Mouse (Mus musculus) Patski (cell line): ENCODE data around the gene Zc2hc1b. TPM values are rescaled to one million over a fixed set of nuclear protein-coding genes. Genes with fewer than 3 reads are reported as not detected.

ENCODE experiments used
- ATAC-seq: fragments of 100-300 bp; one replicate; pipeline ENCODE4 v1.8.0; 2021
- CTCF ChIA-PET: fragments of 350-600 bp; sonication (Branson Sonifier 250); formaldehyde crosslinking; loops from one replicate; lab custom pipeline; 2022; ENCODE audit warnings: inconsistent platforms; lab: Charles Lee
- POLR2A ChIA-PET: fragments of 350-600 bp; sonication (Branson Sonifier 250); formaldehyde crosslinking; loops from one replicate; lab custom pipeline; 2022; ENCODE audit warnings: antibody characterized with exemption, inconsistent platforms; lab: Charles Lee
- DNase-seq: peaks from one replicate; pipeline ENCODE4 v3.0.0-alpha.2; 2011; ENCODE audit warnings: low read depth, low spot score
- H3K27me3 ChIP-seq: fragments of 371-371 bp; one replicate; pipeline ENCODE4 v1.5.1; 2021
- CTCF ChIP-seq: fragments of 100-300 bp; IDR thresholded peaks from one replicate; pipeline ENCODE4 v1.5.1; 2021
- in situ Hi-C: fragments of 300-500 bp; cut with MboI; formaldehyde crosslinking; loops from 3 replicates; pipeline ENCODE4 v1.11.1; 2018; ENCODE audit warnings: low pct_unique_long_range_greater_than_20kb, mixed read lengths
- polyA plus RNA-seq: library from polyadenylated mRNA; unstranded; gene quantifications from one replicate; pipeline ENCODE4 v1.2.3, GENCODE M21; 2021

The Zc2hc1b gene
- polyA plus RNA-seq, 1 experiment from 2014 or later: not detected

DNA sequence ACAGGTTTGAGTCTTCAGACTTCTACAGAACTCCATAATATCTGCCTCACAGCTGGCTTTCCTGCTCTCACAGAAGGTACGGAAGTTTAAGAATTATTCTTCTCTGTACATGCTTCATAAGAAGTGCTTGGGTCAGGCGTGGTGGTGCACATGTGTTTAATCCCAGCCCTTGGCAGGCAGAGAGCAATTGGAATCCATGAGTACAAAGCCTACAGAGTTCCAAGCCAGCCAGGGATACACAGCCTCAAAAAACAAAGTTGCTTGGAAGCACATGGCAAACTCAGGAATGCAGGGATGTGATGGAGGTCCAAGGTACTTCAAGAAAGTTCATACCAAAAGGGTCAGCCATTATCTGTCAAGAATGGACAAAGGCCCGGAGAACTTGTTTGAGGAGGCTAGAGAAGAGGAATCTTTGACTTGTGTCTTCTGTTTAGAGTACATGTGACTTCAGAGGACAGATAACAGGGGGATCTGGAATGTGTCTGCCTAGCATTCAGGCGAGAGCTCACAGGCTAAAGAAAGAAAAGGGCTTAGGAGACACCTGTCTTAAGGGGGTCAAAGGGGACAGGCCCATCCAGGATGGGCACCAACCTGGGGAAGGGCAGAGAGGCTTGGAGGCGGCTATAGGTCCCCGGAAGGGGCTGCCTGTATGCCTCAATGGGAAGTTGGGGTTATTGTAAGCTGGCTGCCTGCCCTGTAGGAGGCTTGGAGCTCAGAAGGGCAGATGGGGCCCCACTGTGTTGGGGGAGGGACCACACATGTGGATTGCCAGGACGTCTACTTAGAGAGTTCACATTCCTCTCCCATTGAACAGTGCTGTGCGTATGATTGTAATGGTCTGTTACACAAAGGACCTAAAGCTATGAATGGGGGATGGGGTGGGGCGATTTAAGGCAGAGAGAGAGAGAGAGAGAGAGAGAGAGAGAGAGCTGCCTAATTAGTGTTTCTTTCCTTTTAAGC, 60.8 kb downstream of the Zc2hc1b start:
- CTCF ChIA-PET: interaction anchor here (1.3 kb wide), 1 partner anchor 26 kb away, joined by 3 read pairs; no protein-coding TSS in a partner anchor
- DNase-seq (no peak), ATAC-seq (no peak)
- in situ Hi-C loops: no loop called here
- POLR2A ChIA-PET: interaction anchor here (0.7 to 0.9 kb wide), 2 partner anchors 74 to 179 kb away, joined by 3 read pairs; no protein-coding TSS in a partner anchor
- TF ChIP-seq CTCF: no peak
- H3K27me3 ChIP-seq: no peaks in the 10 kb centered on the region

DNA sequence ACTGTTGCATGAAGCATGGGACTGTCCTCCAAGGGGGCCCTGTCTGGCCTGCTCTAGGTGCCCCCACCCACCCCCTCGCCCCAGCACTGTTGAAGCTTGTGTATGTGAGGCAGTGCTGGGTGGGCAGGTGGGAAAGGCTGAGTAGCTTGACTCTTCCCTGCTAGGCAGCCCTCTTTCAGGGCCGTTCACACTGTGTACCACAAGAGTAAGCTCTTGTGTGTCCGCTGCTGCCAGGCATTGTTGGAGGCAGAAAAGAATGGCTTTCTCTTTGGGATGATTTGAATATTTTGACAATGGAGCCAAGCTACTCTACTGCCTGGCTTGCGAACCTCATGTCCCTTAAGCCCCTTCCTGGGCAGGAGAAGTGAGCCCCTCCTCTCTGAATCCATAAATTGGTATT, 62.8 kb downstream of the Zc2hc1b start:
- no peaks in the 10 kb centered on the region for H3K27me3 ChIP-seq
- POLR2A ChIA-PET: no interaction called here
- CTCF ChIA-PET: no interaction called here
- DNase-seq (no peak), ATAC-seq (no peak)
- no peak for TF ChIP-seq CTCF
- in situ Hi-C loops: no loop called here

DNA sequence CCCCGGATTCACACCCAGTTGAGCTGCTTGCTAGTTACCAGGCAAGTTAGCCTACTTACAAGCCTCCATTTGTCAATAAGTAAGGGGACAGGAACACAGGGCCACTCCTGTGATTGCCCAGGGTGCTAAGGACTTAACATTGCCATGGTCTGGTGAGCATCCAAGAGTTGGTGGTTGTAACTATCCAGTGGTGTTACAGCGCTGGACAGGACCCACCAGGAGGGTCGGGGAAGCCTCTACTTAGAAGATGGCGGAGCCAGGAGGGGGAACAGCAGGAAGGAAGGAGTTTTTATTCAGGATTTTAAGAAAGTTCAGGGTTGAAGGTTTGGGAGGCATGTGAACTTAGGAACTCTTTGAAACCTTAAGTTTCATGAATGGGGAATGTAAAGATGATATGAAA, 64.2 kb downstream of the Zc2hc1b start:
- no peak for TF ChIP-seq CTCF
- POLR2A ChIA-PET: interaction anchor here (0.6 kb wide), 1 partner anchor 1587 kb away, joined by 3 read pairs; no protein-coding TSS in a partner anchor
- no peak for DNase-seq
- ATAC-seq: no peak
- in situ Hi-C loops: no loop called here
- no peaks in the 10 kb centered on the region for H3K27me3 ChIP-seq
- CTCF ChIA-PET: no interaction called here

DNA sequence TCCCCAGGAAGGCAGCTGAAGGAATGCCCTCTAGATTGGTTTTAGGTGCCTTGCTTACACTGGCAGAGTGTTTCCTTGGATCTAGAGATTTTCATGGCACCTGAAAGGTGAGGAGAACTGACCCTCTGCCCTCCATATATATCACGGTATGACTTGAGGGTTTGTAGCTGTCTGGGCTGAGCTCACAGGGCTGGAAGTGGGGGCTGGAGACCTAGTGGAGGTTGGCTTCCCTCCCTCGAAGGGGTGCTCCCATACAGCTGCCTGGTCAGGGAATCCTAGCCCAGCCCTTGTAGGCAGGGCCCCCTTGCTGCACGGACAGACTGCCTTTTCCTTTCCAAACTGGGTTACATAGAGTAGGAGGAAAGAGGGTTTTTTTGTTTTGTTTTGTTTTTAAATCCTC, 65.0 kb downstream of the Zc2hc1b start:
- DNase-seq (no peak), ATAC-seq (no peak)
- ChIA-PET POLR2A (no interaction called here), CTCF (no interaction called here)
- in situ Hi-C loops: no loop called here
- no peaks in the 10 kb centered on the region for H3K27me3 ChIP-seq
- no peak for TF ChIP-seq CTCF

DNA sequence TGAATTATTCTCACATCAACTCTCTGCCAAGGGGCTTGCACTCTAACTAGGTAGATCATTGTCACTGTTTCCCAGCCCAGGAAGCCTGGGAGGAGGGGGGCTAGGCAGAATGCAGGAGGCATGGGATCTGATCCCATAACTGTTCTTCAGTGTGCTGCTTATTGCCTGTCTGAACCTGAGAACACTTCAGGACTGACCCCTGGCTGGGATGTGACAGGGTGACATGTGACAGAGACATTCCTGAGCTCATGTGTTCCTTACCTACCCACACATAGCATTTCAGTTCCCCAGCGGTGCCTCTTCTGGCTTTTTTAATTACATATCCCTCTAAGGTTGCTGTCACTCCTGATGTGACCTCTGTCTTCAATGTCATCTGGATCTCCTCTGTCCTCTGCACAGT, 68.0 kb downstream of the Zc2hc1b start:
- CTCF ChIA-PET: no interaction called here
- in situ Hi-C loops: no loop called here
- POLR2A ChIA-PET: no interaction called here
- ATAC-seq (no peak), DNase-seq (no peak)
- no peak for TF ChIP-seq CTCF
- no peaks in the 10 kb centered on the region for H3K27me3 ChIP-seq

DNA sequence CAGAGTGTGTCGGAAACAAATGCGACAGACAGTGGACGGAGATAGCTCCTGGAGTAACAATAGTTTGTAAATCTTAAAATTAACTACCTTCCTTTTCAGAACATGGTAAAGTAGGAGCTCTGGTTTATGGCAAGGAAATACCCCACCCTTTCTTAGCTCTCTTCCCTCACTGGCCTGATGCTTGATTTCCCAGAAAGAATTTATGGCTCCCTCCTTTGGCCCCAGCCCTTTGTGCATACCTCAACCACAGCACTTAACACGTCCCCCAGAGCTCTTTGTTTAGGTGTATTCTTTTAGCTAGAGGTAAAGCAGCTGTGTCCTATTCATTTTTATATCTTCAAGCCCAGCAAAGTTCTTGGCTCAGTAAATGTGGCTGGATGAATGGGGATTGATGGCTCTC, 69.0 kb downstream of the Zc2hc1b start:
- POLR2A ChIA-PET: no interaction called here
- no peaks in the 10 kb centered on the region for H3K27me3 ChIP-seq
- ATAC-seq (no peak), DNase-seq (no peak)
- no peak for TF ChIP-seq CTCF
- in situ Hi-C loops: no loop called here
- CTCF ChIA-PET: no interaction called here

DNA sequence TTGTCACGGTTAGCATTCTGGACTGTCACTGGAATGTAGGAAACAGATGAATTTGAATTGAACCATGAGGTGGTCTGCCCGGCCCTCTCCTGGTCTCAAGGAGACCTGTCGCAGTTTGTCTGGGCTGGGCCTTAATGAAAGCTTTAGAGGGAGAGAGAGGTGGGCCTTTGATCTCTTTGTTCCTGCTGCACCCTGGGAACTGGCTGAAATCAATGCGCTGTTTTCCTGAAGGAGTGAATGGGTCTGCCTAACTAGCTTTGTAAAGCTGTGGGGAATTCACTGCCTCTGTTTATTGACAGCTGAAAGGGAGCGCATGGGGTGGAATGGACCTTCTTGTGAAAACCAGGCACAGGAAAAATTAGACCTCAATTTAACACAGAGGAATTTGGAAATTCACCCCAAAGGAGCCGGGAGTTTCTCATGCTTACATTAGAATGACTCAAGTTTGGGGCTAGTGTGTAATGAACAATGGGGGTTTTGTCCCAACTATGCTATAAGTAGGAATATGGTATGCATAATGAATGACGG, 69.7 kb downstream of the Zc2hc1b start:
- CTCF ChIA-PET: no interaction called here
- no peaks in the 10 kb centered on the region for H3K27me3 ChIP-seq
- in situ Hi-C loops: no loop called here
- POLR2A ChIA-PET: no interaction called here
- TF ChIP-seq CTCF: no peak
- no peak for ATAC-seq
- no peak for DNase-seq

DNA sequence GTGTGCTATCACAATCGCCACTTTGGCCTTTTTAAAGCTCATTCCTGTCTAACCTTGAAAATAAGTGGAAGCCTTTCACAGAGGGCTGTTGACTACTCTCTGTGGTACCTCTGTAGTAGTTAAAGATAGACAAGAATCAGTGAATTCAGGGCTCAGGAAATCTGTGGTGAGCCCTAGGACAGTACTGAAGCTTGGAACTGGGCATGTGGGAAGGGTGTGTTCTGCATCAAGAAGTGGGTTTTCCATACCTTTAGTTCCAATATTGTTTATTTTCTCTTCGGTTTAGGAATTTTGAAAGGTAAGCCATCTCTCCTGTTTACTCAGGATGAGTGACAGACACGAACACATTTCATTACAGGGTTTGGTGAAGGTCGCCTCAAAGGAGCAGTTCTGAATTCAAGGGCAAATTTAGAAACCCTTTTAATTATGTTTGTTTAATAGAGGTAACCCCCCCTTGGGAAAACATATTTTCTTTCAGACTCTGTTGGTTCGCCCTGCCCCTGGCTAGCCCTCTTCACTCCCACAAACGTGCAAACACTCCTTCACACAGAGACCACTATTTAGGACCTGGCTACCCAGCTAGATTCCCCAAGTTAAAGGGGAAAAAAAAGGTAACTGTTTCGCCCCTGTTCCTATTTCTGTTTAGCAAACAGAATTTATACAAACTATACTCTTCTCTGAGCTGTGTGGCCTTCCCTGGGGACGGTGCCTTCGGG, 70.8 kb downstream of the Zc2hc1b start:
- no peak for ATAC-seq
- ChIA-PET POLR2A (no interaction called here), CTCF (no interaction called here)
- no peaks in the 10 kb centered on the region for H3K27me3 ChIP-seq
- in situ Hi-C loops: no loop called here
- no peak for DNase-seq
- no peak for TF ChIP-seq CTCF

DNA sequence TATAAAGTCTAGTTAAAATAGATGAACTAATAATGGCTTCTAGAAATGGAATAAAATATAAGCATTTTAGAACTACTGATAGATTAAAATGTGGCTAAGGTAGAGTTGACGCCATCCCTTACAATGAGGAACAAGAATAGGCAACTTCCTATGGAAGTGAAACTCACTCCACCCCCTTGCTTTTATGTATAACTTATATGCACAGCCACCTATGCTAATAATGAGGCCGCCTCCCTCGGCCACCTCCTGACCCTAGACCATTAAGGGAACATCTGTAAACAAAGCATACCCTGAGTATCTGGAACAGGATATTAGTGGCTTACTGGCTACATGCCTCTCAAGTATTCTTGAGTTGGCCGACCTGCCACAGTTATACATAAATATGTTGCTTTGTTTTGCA, 74.0 kb downstream of the Zc2hc1b start:
- in situ Hi-C loops: no loop called here
- ChIA-PET POLR2A (interaction anchor here (0.8 kb wide), 1 partner anchor 30 kb away, joined by 3 read pairs; no protein-coding TSS in a partner anchor), CTCF (no interaction called here)
- DNase-seq (no peak), ATAC-seq (no peak)
- TF ChIP-seq CTCF: no peak
- no peaks in the 10 kb centered on the region for H3K27me3 ChIP-seq

DNA sequence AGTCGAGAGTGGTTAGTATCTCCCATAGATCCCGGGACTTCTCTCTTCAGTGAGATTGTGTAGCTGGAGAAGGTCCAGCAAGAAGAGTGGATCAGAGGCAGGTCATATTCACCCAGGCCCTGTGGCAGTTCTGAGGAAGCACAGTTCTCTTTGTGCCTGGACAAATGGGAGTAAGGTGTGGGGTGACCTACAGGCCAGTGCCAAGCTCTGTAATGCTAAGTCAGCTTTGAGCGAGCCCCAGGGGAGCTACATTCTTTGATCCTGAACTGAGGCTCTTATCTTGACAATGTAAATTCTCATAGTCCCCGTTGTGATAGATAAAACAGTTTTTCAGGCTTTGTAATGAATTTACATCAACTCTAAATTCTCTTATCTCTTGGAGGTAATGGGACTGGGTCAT, 75.5 kb downstream of the Zc2hc1b start:
- DNase-seq (no peak), ATAC-seq (no peak)
- CTCF ChIA-PET: no interaction called here
- POLR2A ChIA-PET: interaction anchor here (0.6 kb wide), 2 partner anchors 30 to 1759 kb away, joined by 3 to 5 read pairs; no protein-coding TSS in a partner anchor
- no peaks in the 10 kb centered on the region for H3K27me3 ChIP-seq
- TF ChIP-seq CTCF: no peak
- in situ Hi-C loops: no loop called here
